Mouse (Mus musculus) MEL (cell line): ENCODE data around the gene Id3.

ENCODE experiments used
- CTCF ChIP-seq, 3 experiments: IDR thresholded peaks in 2 of 3; conservative IDR thresholded peaks in 1 of 3; 2 replicates each; pipeline ENCODE4 v1.5.1; 2011 to 2012; ENCODE audit warnings: low read length in 3 of 3, low read depth in 2 of 3, mild to moderate bottlenecking in 2 of 3, improper control_type of control experiment in 1 of 3, inconsistent platforms in 1 of 3, mixed read lengths in 1 of 3, moderate library complexity in 1 of 3; ENCODE audit not compliant: control insufficient read depth in 1 of 3, insufficient read depth in 1 of 3, poor library complexity in 1 of 3, severe bottlenecking in 1 of 3
- ELF1 ChIP-seq: IDR thresholded peaks from 2 replicates; pipeline ENCODE4 v1.6.1; 2014; ENCODE audit warnings: low read depth, mild to moderate bottlenecking, inconsistent platforms, low read length, improper control_type of control experiment, moderate library complexity
- EP300 ChIP-seq, 2 experiments: IDR thresholded peaks; 2 replicates each; pipeline ENCODE4 v1.6.1; 2011; ENCODE audit warnings: improper control_type of control experiment in 2 of 2, low read length in 2 of 2, low read depth in 1 of 2, mild to moderate bottlenecking in 1 of 2
- MAX ChIP-seq: IDR thresholded peaks from 2 replicates; pipeline ENCODE4 v1.6.1; 2011; ENCODE audit warnings: low read length, improper control_type of control experiment
- NELFE ChIP-seq: IDR thresholded peaks from 2 replicates; pipeline ENCODE4 v1.6.1; 2011; ENCODE audit warnings: low read depth, low read length, improper control_type of control experiment
- POLR2A ChIP-seq, 2 experiments: IDR thresholded peaks; 2 replicates each; pipeline ENCODE4 v1.6.1; 2011 to 2012; ENCODE audit warnings: low read length in 2 of 2, mild to moderate bottlenecking in 2 of 2, control low read depth in 1 of 2, improper control_type of control experiment in 1 of 2, low read depth in 1 of 2, moderate library complexity in 1 of 2; ENCODE audit not compliant: control insufficient read depth in 1 of 2, insufficient read depth in 1 of 2, poor library complexity in 1 of 2
- POLR2AphosphoS2 ChIP-seq: IDR thresholded peaks from 2 replicates; pipeline ENCODE4 v1.6.1; 2011; ENCODE audit warnings: low read length, improper control_type of control experiment
- ZKSCAN1 ChIP-seq: IDR thresholded peaks from 2 replicates; pipeline ENCODE4 v1.6.1; 2012; ENCODE audit warnings: low read depth, mild to moderate bottlenecking, inconsistent platforms, low read length, improper control_type of control experiment, moderate library complexity
- ZNF384 ChIP-seq: IDR thresholded peaks from 2 replicates; pipeline ENCODE4 v1.6.1; 2012; ENCODE audit warnings: low read depth, mild to moderate bottlenecking, inconsistent platforms, low read length, improper control_type of control experiment

- no peak for TF ChIP-seq ELF1
- no peak for TF ChIP-seq CTCF (IDR thresholded peaks at IDR 0.05 in 2 of 3, conservative IDR thresholded peaks at IDR 0.05 in 1 of 3; ENCODE audit: control insufficient read depth in 1 of 3, insufficient read depth in 1 of 3, low read depth in 2 of 3, low read length in 3 of 3, poor library complexity in 1 of 3, severe bottlenecking in 1 of 3)
- peak; percentile 59 for TF ChIP-seq ZNF384
- no peak for TF ChIP-seq ZKSCAN1
- no peak for TF ChIP-seq EP300 (IDR thresholded peaks at IDR 0.05; ENCODE audit: low read depth in 1 of 2, low read length in 2 of 2)
- TF ChIP-seq MAX, result no peak
- no peak for TF ChIP-seq POLR2A (IDR thresholded peaks at IDR 0.05; ENCODE audit: control insufficient read depth in 1 of 2, insufficient read depth in 1 of 2, low read depth in 1 of 2, low read length in 2 of 2, poor library complexity in 1 of 2)
- no peak for TF ChIP-seq POLR2AphosphoS2
- no peak for TF ChIP-seq NELFE
These were observed 42.1 kb downstream of the Id3 start for GRCm38 (mm10) chr4:136185375-136185774.
